Mouse (Mus musculus) adrenal gland, adult (tissue): ENCODE results near the gene Ttc30a1.
A peak's percentile ranks its signal among the peaks of the same experiment; 100 is the strongest.
"Not testable (repeated sequence)": the region's sequence is repeated elsewhere in the genome, so short reads cannot be mapped to it uniquely, and the experiment has no call there.

Experiments used
- DNase-seq, 2 experiments: peaks; one replicate each; pipeline ENCODE4 v3.0.0; 2022 to 2023; ENCODE audit warnings: low spot score in 1 of 2; ENCODE audit not compliant: inconsistent age in 2 of 2

Ttc30a1 gene

GRCm38 (mm10) chr2:75983847-75984246 is 2.1 kb upstream of the Ttc30a1 start:
- no peak for DNase-seq

GRCm38 (mm10) chr2:75983091-75983490 is 1.3 kb upstream of the Ttc30a1 start:
- DNase-seq: no peak

GRCm38 (mm10) chr2:75982626-75983025 is 859 bp upstream of the Ttc30a1 start:
- DNase-seq: no peak

- not testable (repeated sequence) for DNase-seq
These were observed 781 bp downstream of the Ttc30a1 start for GRCm38 (mm10) chr2:75980933-75981439.

GRCm38 (mm10) chr2:75977752-75978368 is 3.9 kb downstream of the Ttc30a1 start, which contains the start of gene Ttc30a2:
Gene Ttc30a2, minus strand, starts transcription at chr2:75978170.
- DNase-seq: peak; percentile 30 to 62

- not testable (repeated sequence) for DNase-seq
These were observed 5.7 kb downstream of the Ttc30a1 start for GRCm38 (mm10) chr2:75976070-75976469.

- no peak for DNase-seq
These were observed 7.6 kb downstream of the Ttc30a1 start for GRCm38 (mm10) chr2:75974131-75974530.

- DNase-seq: peak; percentile 78 to 94
These were observed 16.8 kb downstream of the Ttc30a1 start for GRCm38 (mm10) chr2:75964972-75965371.

- DNase-seq: peak; percentile 88 to 94
These were observed 17.3 kb downstream of the Ttc30a1 start for GRCm38 (mm10) chr2:75964512-75964911.

- peak; percentile 46 to 75 for DNase-seq
These were observed 17.7 kb downstream of the Ttc30a1 start for GRCm38 (mm10) chr2:75964051-75964450.

GRCm38 (mm10) chr2:75963211-75963840 is 18.4 kb downstream of the Ttc30a1 start:
- peak; percentile 23 to 59 for DNase-seq

- peak; percentile 90 to 96 for DNase-seq
These were observed 21.1 kb downstream of the Ttc30a1 start for GRCm38 (mm10) chr2:75960366-75961330.

GRCm38 (mm10) chr2:75959850-75960365 is 21.9 kb downstream of the Ttc30a1 start:
- peak; percentile 43 to 79 for DNase-seq

GRCm38 (mm10) chr2:75959183-75959849 is 22.5 kb downstream of the Ttc30a1 start:
- DNase-seq: peak; percentile 52 to 85

GRCm38 (mm10) chr2:75955709-75956108 is 26.1 kb downstream of the Ttc30a1 start:
- DNase-seq: no peak

- no peak for DNase-seq
These were observed 28.4 kb downstream of the Ttc30a1 start for GRCm38 (mm10) chr2:75953320-75953719.

GRCm38 (mm10) chr2:75950685-75951084 is 31.1 kb downstream of the Ttc30a1 start:
- no peak for DNase-seq

GRCm38 (mm10) chr2:75938117-75939063 is 43.4 kb downstream of the Ttc30a1 start, which contains the start of gene Ttc30b:
Gene Ttc30b, minus strand, starts transcription at chr2:75938585.
- peak; percentile 82 to 96 for DNase-seq

GRCm38 (mm10) chr2:75937520-75938116 is 44.1 kb downstream of the Ttc30a1 start:
- DNase-seq: not testable (repeated sequence)
